Mouse (Mus musculus) spleen, adult 2 months (tissue): ENCODE data around the gene Trim2.

ENCODE experiments used
- CTCF ChIP-seq: fragments of 200-500 bp; IDR thresholded peaks from 2 replicates; pipeline ENCODE4 v1.5.1; 2011; ENCODE audit warnings: mild to moderate bottlenecking, inconsistent platforms; ENCODE audit not compliant: insufficient read depth, insufficient read length, insufficient replicate concordance; ENCODE audit errors: extremely low read depth
- POLR2A ChIP-seq: fragments of 200-500 bp; IDR thresholded peaks from 2 replicates; pipeline ENCODE4 v1.6.1; 2011; ENCODE audit warnings: low read depth, low read length, inconsistent platforms

GRCm38 (mm10) chr3:84219166-84219710 is 87.4 kb downstream of the Trim2 start:
- no peak for TF ChIP-seq POLR2A
- no peak for TF ChIP-seq CTCF
